Mouse (Mus musculus) lung, postnatal 0 days (tissue): ENCODE data around the gene H2al3. TPM values are rescaled to one million over a fixed set of nuclear protein-coding genes. Genes with fewer than 3 reads are reported as not detected.

ENCODE experiments used
- ATAC-seq: fragments of 200-750 bp; cut with Nextera tagmentation; 2 replicates; pipeline ENCODE4 v1.8.0; 2017; ENCODE audit warnings: moderate library complexity
- DNase-seq: peaks from one replicate; pipeline ENCODE4 v3.0.0-alpha.2; 2016; ENCODE audit warnings: low spot score
- H3K27ac ChIP-seq: fragments of 300-500 bp; sonication (generic); 2 replicates; pipeline ENCODE4 v1.5.1; 2014; ENCODE audit warnings: antibody characterized with exemption, mild to moderate bottlenecking, low read length, mixed read lengths
- H3K27me3 ChIP-seq: fragments of 300-500 bp; sonication (generic); replicated peaks from 2 replicates; pipeline ENCODE4 v1.6.1; 2014; ENCODE audit warnings: low read length, mixed read lengths; ENCODE audit not compliant: insufficient read depth
- H3K36me3 ChIP-seq: fragments of 300-500 bp; sonication (generic); 2 replicates; pipeline ENCODE4 v1.6.1; 2014; ENCODE audit warnings: low read length, mixed read lengths; ENCODE audit not compliant: insufficient read depth
- H3K4me1 ChIP-seq: fragments of 300-500 bp; sonication (generic); 2 replicates; pipeline ENCODE4 v1.6.1; 2014; ENCODE audit warnings: antibody characterized with exemption, low read depth, low read length, mixed read lengths; ENCODE audit not compliant: insufficient read depth
- H3K4me2 ChIP-seq: fragments of 300-500 bp; sonication (generic); replicated peaks from 2 replicates; pipeline ENCODE4 v1.6.1; 2014; ENCODE audit warnings: low read depth, mild to moderate bottlenecking, low read length, moderate library complexity, mixed read lengths
- H3K4me3 ChIP-seq: fragments of 300-500 bp; sonication (generic); 2 replicates; pipeline ENCODE4 v1.5.1; 2014; ENCODE audit warnings: low read depth, low read length
- H3K9ac ChIP-seq: fragments of 300-500 bp; sonication (generic); replicated peaks from 2 replicates; pipeline ENCODE4 v1.6.1; 2014; ENCODE audit warnings: low read depth, mild to moderate bottlenecking
- H3K9me3 ChIP-seq: fragments of 300-500 bp; sonication (generic); 2 replicates; pipeline ENCODE4 v1.6.1; 2016; ENCODE audit warnings: low read length, mixed read lengths
- CTCF ChIP-seq: IDR thresholded peaks from 2 replicates; pipeline ENCODE4 v1.5.1; 2016; ENCODE audit warnings: antibody characterized with exemption, mild to moderate bottlenecking
- EP300 ChIP-seq: IDR thresholded peaks from 2 replicates; pipeline ENCODE4 v1.6.1; 2016; ENCODE audit warnings: antibody characterized with exemption, mild to moderate bottlenecking, control low read depth
- WGBS: fragments of 180-500 bp; shearing (Covaris S2); extraction: QIAGEN DNeasy Blood & Tissue Kit; methylation state at CpG from one replicate; pipeline ENCODE4 v1.1.7; 2014; 5-methylcytosine and 5-hydroxymethylcytosine counted together
- polyA plus RNA-seq: library from polyadenylated mRNA; unstranded; fragments of >200 nt; fragmentation: Nextera tagmentation; extraction: Ambion mirVana; gene quantifications from 2 replicates; pipeline ENCODE4 v1.2.1, GENCODE M21; 2015

The H2al3 gene
- not detected in 2 replicates for polyA plus RNA-seq

GRCm38 (mm10) chrX:9849403-9849802, at the start of gene H2al3:
H2al3 (plus strand) TSS chrX:9849703.
- DNase-seq (no peak), ATAC-seq (no peak)
- WGBS, result 42% methylated on average over 1 of the region's 1 CpGs
- no peak within 1 kb of the TSS for H3K27ac ChIP-seq
- H3K36me3 ChIP-seq, result no peaks in the 10 kb centered on the region
- no peak for TF ChIP-seq CTCF
- no peak for TF ChIP-seq EP300
- H3K9ac ChIP-seq, result no peak within 1 kb of the TSS
- H3K4me3 ChIP-seq, result no peak within 1 kb of the TSS
- H3K9me3 ChIP-seq, result no peaks in the 10 kb centered on the region
- H3K27me3 ChIP-seq, result no peaks in the 10 kb centered on the region
- H3K4me1 ChIP-seq, result no peaks in the 10 kb centered on the region
- no peak within 1 kb of the TSS for H3K4me2 ChIP-seq

DNA sequence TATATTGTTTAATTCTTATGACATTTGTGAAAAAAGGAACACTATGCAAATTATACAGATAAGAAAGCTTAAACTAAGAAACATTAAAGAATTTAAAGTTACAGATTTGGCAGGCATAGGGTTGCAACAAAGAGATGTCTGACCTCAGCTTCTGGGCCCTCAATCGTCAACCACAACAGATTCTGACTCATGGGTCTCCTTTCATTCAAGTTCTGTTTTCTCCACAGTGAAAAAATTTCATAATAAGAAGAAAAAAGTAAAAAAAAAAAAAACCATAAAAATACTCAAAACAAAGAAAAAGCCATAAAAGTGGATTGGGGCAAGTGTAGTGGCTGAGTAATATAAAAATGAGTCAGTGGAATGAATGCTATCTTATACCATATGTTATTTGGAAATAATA, 39.4 kb upstream of the H2al3 start:
- ATAC-seq, result no peak
- no peaks in the 10 kb centered on the region for H3K36me3 ChIP-seq
- DNase-seq, result no peak

DNA sequence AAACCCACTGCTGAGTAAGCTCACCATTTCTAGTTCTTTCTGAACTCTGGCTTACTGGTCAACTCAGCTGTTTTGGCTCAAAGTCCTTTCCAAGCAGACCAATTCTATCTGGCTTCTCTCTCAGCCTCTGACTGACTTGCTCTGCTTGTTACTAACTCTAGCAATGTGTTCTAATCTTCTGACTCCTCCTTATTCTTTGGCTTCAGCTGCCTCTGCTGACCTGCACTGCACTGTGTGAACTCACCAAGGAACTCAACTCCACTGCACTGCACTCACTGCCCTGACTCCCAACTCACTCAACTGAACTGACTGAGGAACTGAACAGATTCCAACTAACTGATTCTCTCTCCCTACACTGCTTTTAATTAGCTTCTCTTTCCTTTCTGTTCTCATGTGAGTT, 37.0 kb upstream of the H2al3 start:
- Histone ChIP-seq H3K36me3 (no peaks in the 10 kb centered on the region), H3K4me3 (no peak overlapping the region), H3K27ac (no peak overlapping the region), H3K27me3 (no peaks in the 10 kb centered on the region), H3K4me1 (no peaks in the 10 kb centered on the region), H3K9me3 (no peaks in the 10 kb centered on the region), H3K9ac (no peak overlapping the region), H3K4me2 (no peak overlapping the region)
- TF ChIP-seq CTCF (no peak), EP300 (no peak)
- DNase-seq, result no peak
- no peak for ATAC-seq

More for the DNA sequence above, 39.4 kb upstream of the H2al3 start:
- Histone ChIP-seq H3K9me3 (no peaks in the 10 kb centered on the region), H3K4me3 (no peak overlapping the region), H3K4me1 (no peaks in the 10 kb centered on the region), H3K27ac (no peak overlapping the region), H3K27me3 (no peaks in the 10 kb centered on the region), H3K4me2 (no peak overlapping the region), H3K9ac (no peak overlapping the region)
- 65% methylated on average over 1 of the region's 1 CpGs for WGBS
- TF ChIP-seq CTCF, result no peak
- no peak for TF ChIP-seq EP300

- Histone ChIP-seq H3K4me1 (no peaks in the 10 kb centered on the region), H3K4me2 (no peak overlapping the region), H3K27ac (no peak overlapping the region), H3K9ac (no peak overlapping the region), H3K9me3 (no peaks in the 10 kb centered on the region), H3K27me3 (no peaks in the 10 kb centered on the region), H3K36me3 (no peaks in the 10 kb centered on the region), H3K4me3 (no peak overlapping the region)
- no peak for ATAC-seq
- TF ChIP-seq CTCF (0 out of 2 replicates have a peak, but pooled peaks have one; percentile 8), EP300 (no peak)
- 68% methylated on average over 2 of the region's 2 CpGs for WGBS
- DNase-seq, result no peak
These were observed 14.7 kb upstream of the H2al3 start for GRCm38 (mm10) chrX:9834779-9835178.

DNA sequence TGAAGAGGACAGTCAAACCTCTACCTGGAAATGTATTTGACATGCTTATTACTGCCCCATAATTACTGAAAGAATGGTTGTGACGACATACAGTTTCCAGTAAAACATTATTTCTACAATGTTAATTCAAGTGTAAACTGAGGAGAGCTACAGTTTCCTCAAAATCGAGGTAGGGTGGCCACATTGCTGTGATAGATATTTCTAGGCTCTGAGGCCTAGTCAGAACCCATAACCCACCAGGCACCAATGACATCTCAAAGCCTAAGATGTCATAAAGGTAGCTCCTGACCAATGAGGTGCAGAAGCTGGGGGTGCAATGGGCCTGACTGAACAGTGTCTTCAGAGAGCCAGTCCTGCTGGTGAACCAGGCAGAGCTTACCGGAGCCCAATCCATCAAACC, 2.9 kb upstream of the H2al3 start, which contains the start of gene Hypm:
Hypm (plus strand) TSS at position 301 of the 400 bp plus-strand sequence.
- Histone ChIP-seq H3K4me2 (no peak within 1 kb of the TSS), H3K27me3 (no peaks in the 10 kb centered on the region), H3K36me3 (no peaks in the 10 kb centered on the region), H3K9ac (no peak within 1 kb of the TSS), H3K27ac (no peak within 1 kb of the TSS), H3K4me3 (no peak within 1 kb of the TSS), H3K9me3 (no peaks in the 10 kb centered on the region), H3K4me1 (no peaks in the 10 kb centered on the region)
- no peak for ATAC-seq
- DNase-seq, result no peak
- WGBS, result 71% methylated on average over 3 of the region's 3 CpGs
- no peak for TF ChIP-seq EP300
- TF ChIP-seq CTCF, result no peak

GRCm38 (mm10) chrX:9861859-9862258, 12.4 kb downstream of the H2al3 start:
- Histone ChIP-seq H3K27me3 (no peaks in the 10 kb centered on the region), H3K4me2 (no peak overlapping the region), H3K4me3 (no peak overlapping the region), H3K4me1 (no peaks in the 10 kb centered on the region), H3K27ac (no peak overlapping the region), H3K9ac (no peak overlapping the region), H3K9me3 (no peaks in the 10 kb centered on the region), H3K36me3 (no peaks in the 10 kb centered on the region)
- ATAC-seq (peak; percentile 56), DNase-seq (peak; percentile 40)
- whole genome bisulfite sequencing, result 58% methylated on average over 2 of the region's 2 CpGs
- TF ChIP-seq CTCF (no peak), EP300 (peak; percentile 46; the same call in 1 of the 2 replicates)

- Histone ChIP-seq H3K4me2 (no peak overlapping the region), H3K4me3 (no peak overlapping the region), H3K36me3 (no peaks in the 10 kb centered on the region), H3K27me3 (no peaks in the 10 kb centered on the region), H3K9ac (no peak overlapping the region), H3K27ac (no peak overlapping the region), H3K4me1 (no peaks in the 10 kb centered on the region), H3K9me3 (no peaks in the 10 kb centered on the region)
- DNase-seq (no peak), ATAC-seq (no peak)
- 81% methylated on average over 2 of the region's 2 CpGs for WGBS
- no peak for TF ChIP-seq CTCF
- no peak for TF ChIP-seq EP300
These were observed 26.0 kb downstream of the H2al3 start for GRCm38 (mm10) chrX:9875519-9875918.
